Mouse (Mus musculus) megakaryocyte-erythroid progenitor cell, adult 5-6 weeks (primary cell): ENCODE measurements around the gene Reck. TPM values are rescaled to one million over a fixed set of nuclear protein-coding genes. Genes with fewer than 3 reads are reported as not detected.

Experiments
- ATAC-seq: replicated peaks from 2 replicates; pipeline ENCODE4 v1.8.0; 2016; ENCODE audit warnings: mild to moderate bottlenecking, inconsistent platforms; ENCODE audit not compliant: severe bottlenecking, poor library complexity, low FRiP score, low TSS enrichment
- total RNA-seq, 2 experiments: library from RNA; stranded (forward) in 1 of 2; stranded (reverse) in 1 of 2; fragments of 200-1000, 215-1000 nt in 1 of 2; fragments of >200 nt in 1 of 2; fragmentation: Nextera tagmentation in 1 of 2; gene quantifications; 2 replicates each; pipeline ENCODE4 v1.2.3; 2014 to 2017

Gene Reck
- total RNA-seq, 2 experiments from 2014 or later = 0.20 TPM; not detected in 1

- ATAC-seq = no peak
Observed at GRCm38 (mm10) chr4:43964951-43965684, 89.8 kb downstream of the Reck start.

GRCm38 (mm10) chr4:43965856-43966535 is 90.7 kb downstream of the Reck start:
- ATAC-seq = no peak

- no peak for ATAC-seq
Observed at GRCm38 (mm10) chr4:43968650-43969049, 93.3 kb downstream of the Reck start.

- ATAC-seq = no peak
Observed at GRCm38 (mm10) chr4:43969373-43969772, 94.0 kb downstream of the Reck start.

- no peak for ATAC-seq
Observed at GRCm38 (mm10) chr4:43970393-43971330, 95.3 kb downstream of the Reck start.

- no peak for ATAC-seq
Observed at GRCm38 (mm10) chr4:43971541-43972136, 96.3 kb downstream of the Reck start.

- ATAC-seq = peak; percentile 66
Observed at GRCm38 (mm10) chr4:43972137-43972591, 96.8 kb downstream of the Reck start.

GRCm38 (mm10) chr4:43973526-43973981 is 98.2 kb downstream of the Reck start:
- ATAC-seq = peak; percentile 29; the same call in 1 of the 2 replicates

- ATAC-seq = no peak
Observed at GRCm38 (mm10) chr4:43974914-43975616, 99.7 kb downstream of the Reck start.

- no peak for ATAC-seq
Observed at GRCm38 (mm10) chr4:43976223-43976740, 101.0 kb downstream of the Reck start.

GRCm38 (mm10) chr4:43978521-43979443 is 103.5 kb downstream of the Reck start:
- ATAC-seq = no peak

- no peak for ATAC-seq
Observed at GRCm38 (mm10) chr4:43979746-43980145, 104.4 kb downstream of the Reck start.

- no peak for ATAC-seq
Observed at GRCm38 (mm10) chr4:43980236-43980635, 104.9 kb downstream of the Reck start.

GRCm38 (mm10) chr4:43980846-43981245 is 105.5 kb downstream of the Reck start:
- ATAC-seq = no peak

- ATAC-seq = no peak
Observed at GRCm38 (mm10) chr4:43981251-43981650, 105.9 kb downstream of the Reck start.

- peak; percentile 96 for ATAC-seq
Observed at GRCm38 (mm10) chr4:43982053-43982732, 106.9 kb downstream of the Reck start.

- ATAC-seq = no peak
Observed at GRCm38 (mm10) chr4:43983181-43983580, 107.9 kb downstream of the Reck start, which contains the start of gene Ccin. TSS of gene Ccin (plus strand) at chr4:43983483.
